ENCODE assay signal across 30 mouse cellular contexts in genomic region chr11:102101219-102101618, GRCm38 (mm10). TPM values are rescaled to one million over a fixed set of nuclear protein-coding genes. Genes with fewer than 3 reads are reported as not detected.
DNase-seq lines count a peak whose midpoint lies in the region; ATAC-seq and TF ChIP-seq lines count a peak whose summit lies in the region.
"Had no signal": no experiment of that assay in that cellular context is flagged by ENCODE, and none has a peak within 500 bp of the region (broad histone marks: within the 10 kb centered on the region; RNA-seq: fewer than 3 reads in every experiment).

Ppy (minus strand) TSS chr11:102101319.

- no peak for TF ChIP-seq RAD21 in CH12.LX (IDR thresholded peaks at IDR 0.05; ENCODE audit: low read depth, low read length)

- no peak for TF ChIP-seq CTCF in lung, embryonic 14.5 days (IDR thresholded peaks at IDR 0.05; ENCODE audit: low read depth)
- no peak for TF ChIP-seq CTCF in CH12.LX (conservative IDR thresholded peaks at IDR 0.05 in 1 of 2, IDR thresholded peaks at IDR 0.05 in 1 of 2; ENCODE audit: low read depth in 2 of 2, low read length in 2 of 2)

- WGBS in heart, embryonic 14.5 days, result 84% methylated on average over 4 of the region's 4 CpGs
- 79% methylated on average over 4 of the region's 4 CpGs for WGBS in heart, embryonic 11.5 days (ENCODE audit: insufficient replicate concordance)
- 75% methylated on average over 4 of the region's 4 CpGs for WGBS in lung, embryonic 14.5 days

- no peaks in the 10 kb centered on the region for H3K36me3 ChIP-seq in heart, embryonic 14.5 days (ENCODE audit: control insufficient read depth, insufficient read depth, low read length)
- no peaks in the 10 kb centered on the region for H3K36me3 ChIP-seq in heart, embryonic 11.5 days (ENCODE audit: control insufficient read depth, insufficient read depth, low read length)
- no peaks in the 10 kb centered on the region for H3K36me3 ChIP-seq in lung, embryonic 14.5 days (ENCODE audit: insufficient read depth)
- H3K36me3 ChIP-seq in CH12.LX (replicated peaks in 1 of 2; ENCODE audit: control insufficient read depth in 1 of 2, insufficient read depth in 1 of 2, low read length in 1 of 2), result no peaks in the 10 kb centered on the region
- H3K36me3 ChIP-seq: lung, embryonic 15.5 days; midbrain, embryonic 15.5 days had no signal

- no peak within 1 kb of the TSS for H3K4me3 ChIP-seq in heart, embryonic 14.5 days (ENCODE audit: control insufficient read depth in 1 of 2, insufficient read depth in 1 of 2, low read depth in 1 of 2, low read length in 2 of 2)
- H3K4me3 ChIP-seq in heart, embryonic 11.5 days (ENCODE audit: low read depth, low read length), result no peak within 1 kb of the TSS
- no peak within 1 kb of the TSS for H3K4me3 ChIP-seq in lung, embryonic 14.5 days (ENCODE audit: low read depth, low read length)
- H3K4me3 ChIP-seq in CH12.LX (replicated peaks in 1 of 3; ENCODE audit: low read depth in 2 of 3, low read length in 2 of 3, poor library complexity in 1 of 3), result no peak within 1 kb of the TSS
- H3K4me3 ChIP-seq: forebrain, embryonic 13.5 days; lung, embryonic 15.5 days; midbrain, embryonic 15.5 days; myocyte had no signal

- ATAC-seq in heart, embryonic 14.5 days (ENCODE audit: insufficient number of reproducible peaks, insufficient read depth, low FRiP score, low read depth), result no peak
- no peak for ATAC-seq in heart, embryonic 11.5 days (replicated peaks; ENCODE audit: insufficient number of reproducible peaks, low FRiP score, low TSS enrichment)
- ATAC-seq in lung, embryonic 14.5 days (ENCODE audit: insufficient read depth), result no peak
- ATAC-seq: activated CD4-positive, CD25-positive, alpha-beta regulatory T cell, adult 4 months; forebrain, embryonic 13.5 days; hindbrain, postnatal 0 days; intestine, embryonic 16.5 days; midbrain, embryonic 15.5 days had no signal

- no peak for TF ChIP-seq EP300 in CH12.LX (IDR thresholded peaks at IDR 0.05; ENCODE audit: low read length)

- H3K27ac ChIP-seq in heart, embryonic 14.5 days (replicated peaks in 1 of 2; ENCODE audit: control insufficient read depth in 1 of 2, insufficient read depth in 1 of 2, low read depth in 2 of 2, low read length in 2 of 2), result no peak within 1 kb of the TSS
- no peak within 1 kb of the TSS for H3K27ac ChIP-seq in heart, embryonic 11.5 days (ENCODE audit: low read depth, low read length)
- H3K27ac ChIP-seq in lung, embryonic 14.5 days (ENCODE audit: low read depth), result no peak within 1 kb of the TSS
- H3K27ac ChIP-seq in CH12.LX (ENCODE audit: insufficient read depth, low read depth), result no peak within 1 kb of the TSS
- H3K27ac ChIP-seq: forebrain, embryonic 13.5 days; hindbrain, postnatal 0 days; lung, embryonic 15.5 days; midbrain, embryonic 15.5 days had no signal

- no peaks in the 10 kb centered on the region for H3K9me3 ChIP-seq in heart, embryonic 14.5 days (ENCODE audit: control insufficient read depth, low read length)
- no peaks in the 10 kb centered on the region for H3K9me3 ChIP-seq in heart, embryonic 11.5 days (replicated peaks; ENCODE audit: control insufficient read depth, low read length)
- H3K9me3 ChIP-seq in lung, embryonic 14.5 days (ENCODE audit: low read depth, low read length), result no peaks in the 10 kb centered on the region
- H3K9me3 ChIP-seq in CH12.LX (replicated peaks; ENCODE audit: low read length), result no peaks in the 10 kb centered on the region
- H3K9me3 ChIP-seq: forebrain, embryonic 13.5 days; lung, embryonic 15.5 days; midbrain, embryonic 15.5 days had no signal

- H3K4me2 ChIP-seq in heart, embryonic 14.5 days (ENCODE audit: low read length), result peak within 1 kb of the TSS; percentile 42; the same call in 1 of the 2 replicates
- no peak within 1 kb of the TSS for H3K4me2 ChIP-seq in heart, embryonic 11.5 days
- 0 out of 2 replicates have a peak within 1 kb of the TSS, but pooled peaks have one; percentile 15 for H3K4me2 ChIP-seq in lung, embryonic 14.5 days
- 0 out of 2 replicates have a peak within 1 kb of the TSS, but pooled peaks have one; percentile 30 for H3K4me2 ChIP-seq in CH12.LX (ENCODE audit: insufficient read depth, low read depth, poor library complexity, severe bottlenecking)
- H3K4me2 ChIP-seq: forebrain, embryonic 13.5 days; lung, embryonic 15.5 days; midbrain, embryonic 15.5 days had no signal

- H3K4me1 ChIP-seq in heart, embryonic 14.5 days (ENCODE audit: control insufficient read depth in 2 of 2, insufficient read depth in 2 of 2, low read length in 2 of 2), result peaks cover 13 to 18% of the 10 kb centered on the region in 2 experiments
- peaks cover 7% of the 10 kb centered on the region for H3K4me1 ChIP-seq in heart, embryonic 11.5 days (ENCODE audit: control insufficient read depth, insufficient read depth, low read length)
- peaks cover 6% of the 10 kb centered on the region; the same call in 1 of the 2 replicates for H3K4me1 ChIP-seq in lung, embryonic 14.5 days (ENCODE audit: insufficient read depth)
- H3K4me1 ChIP-seq in CH12.LX (ENCODE audit: control insufficient read depth in 1 of 2, insufficient read depth in 2 of 2), result peaks cover 14 to 28% of the 10 kb centered on the region in 2 experiments

- in situ Hi-C loops in CH12.LX (cut with MboI; ENCODE audit: low pct_ligation_motif_present, low pct_unique_long_range_greater_than_20kb, low sequenced_read_pairs), result loop anchor here (5.0 kb wide), 1 partner anchor 36 kb away; no protein-coding TSS in a partner anchor

- no peaks in the 10 kb centered on the region for H3K79me2 ChIP-seq in CH12.LX (replicated peaks; ENCODE audit: control insufficient read depth, extremely low read depth, insufficient read depth, poor library complexity, severe bottlenecking)

- no peak for DNase-seq in lung, embryonic 14.5 days
- DNase-seq in lung, postnatal 10 days, result no peak
- DNase-seq in CH12.LX (ENCODE audit: extremely low read depth), result no peak
- DNase-seq in gonadal fat pad, adult 2 months (ENCODE audit: low read depth), result no peak
- DNase-seq in embryo, embryonic 11 days, result no peak
- DNase-seq: adrenal gland, adult 8-10 months; B cell, adult 2 months; cerebellum, adult 11-12 months; cerebellum, postnatal 10 days; layer of hippocampus, adult 9-11 months had no signal

- TF ChIP-seq POLR2A in CH12.LX (IDR thresholded peaks at IDR 0.05; ENCODE audit: low read depth, low read length), result no peak

- peak within 1 kb of the TSS; percentile 54; the same call in 1 of the 2 replicates for H3K9ac ChIP-seq in heart, embryonic 14.5 days (ENCODE audit: low read length)
- no peak within 1 kb of the TSS for H3K9ac ChIP-seq in heart, embryonic 11.5 days (ENCODE audit: low read depth, low read length)
- H3K9ac ChIP-seq in lung, embryonic 14.5 days, result peak within 1 kb of the TSS; percentile 8; the same call in 1 of the 2 replicates
- no peak within 1 kb of the TSS for H3K9ac ChIP-seq in CH12.LX (ENCODE audit: insufficient read depth, low read depth)
- H3K9ac ChIP-seq: forebrain, embryonic 13.5 days; lung, embryonic 15.5 days; midbrain, embryonic 15.5 days had no signal

- H3K27me3 ChIP-seq in heart, embryonic 14.5 days (ENCODE audit: control insufficient read depth, insufficient read depth, low read length), result peaks cover 45% of the 10 kb centered on the region
- H3K27me3 ChIP-seq in heart, embryonic 11.5 days (ENCODE audit: control insufficient read depth, insufficient read depth, low read length), result peaks cover 32% of the 10 kb centered on the region
- H3K27me3 ChIP-seq in lung, embryonic 14.5 days (ENCODE audit: insufficient read depth, low read length), result peaks cover 28% of the 10 kb centered on the region
- peaks cover 93% of the 10 kb centered on the region for H3K27me3 ChIP-seq in CH12.LX (replicated peaks)

- dilution Hi-C loops in CH12.LX (cut with MboI; ENCODE audit: extremely low pct_ligation_motif_present, extremely low pct_unique_long_range_greater_than_20kb, low sequenced_read_pairs), result no loop called here

TF ChIP-seq in CH12.LX, 34 proteins besides CTCF, POLR2A, EP300 and RAD21:
- TF ChIP-seq GABPA (IDR thresholded peaks at IDR 0.05; ENCODE audit: insufficient replicate concordance, low read depth, low read length), result no peak
- no peak for TF ChIP-seq SIN3A (IDR thresholded peaks at IDR 0.05; ENCODE audit: low read length)
- TF ChIP-seq NELFE (IDR thresholded peaks at IDR 0.05; ENCODE audit: low read depth, low read length), result no peak
- TF ChIP-seq MAX (IDR thresholded peaks at IDR 0.05; ENCODE audit: low read length), result no peak
- no peak for TF ChIP-seq POLR2AphosphoS2 (IDR thresholded peaks at IDR 0.05; ENCODE audit: low read depth, low read length)
- TF ChIP-seq MAZ (IDR thresholded peaks at IDR 0.05; ENCODE audit: low read depth, low read length), result no peak
- TF ChIP-seq ZMIZ1 (IDR thresholded peaks at IDR 0.05; ENCODE audit: low read depth, low read length), result no peak
- no peak for TF ChIP-seq SMC3 (IDR thresholded peaks at IDR 0.05; ENCODE audit: low read depth, low read length)

RNA-seq across cellular contexts. Expression of gene Ppy, which starts in this region (rescaled TPM):
- polyA plus RNA-seq in heart, embryonic 14.5 days (2014; fragmentation: Nextera tagmentation; extraction: Ambion mirVana), result not detected in 2 replicates
- not detected in 2 replicates for polyA plus RNA-seq in heart, embryonic 11.5 days (2014; fragmentation: Nextera tagmentation; extraction: Ambion mirVana)
- not detected in 2 replicates for polyA plus RNA-seq in lung, embryonic 14.5 days (2014; fragmentation: Nextera tagmentation; extraction: Ambion mirVana)
- total RNA-seq in CH12.LX (2012; rRNA removed) (not detected in 2 replicates), CH12.LX (2014; rRNA removed) (not detected in 2 replicates)
- not detected in 2 replicates for polyA plus RNA-seq in CH12.LX (2012; ENCODE audit: insufficient read length, low read depth)
- 79.7 and 91.5 TPM in 2 replicates for polyA plus RNA-seq in gonadal fat pad, adult 2 months (2012; rRNA removed)
- total RNA-seq: adrenal gland, adult 8-10 months; gastrocnemius, adult 18-20 months; gastrocnemius, postnatal 4 days; hematopoietic stem cell, adult 5-6 weeks; hindbrain, postnatal 0 days; left cerebral cortex, adult 18-20 months; left cerebral cortex, postnatal 25 days; liver, adult 2 months; megakaryocyte-erythroid progenitor cell, adult 5-6 weeks had no signal
- polyA plus RNA-seq: activated CD4-positive, CD25-positive, alpha-beta regulatory T cell, adult 4 months; embryonic facial prominence, embryonic 14.5 days; forebrain, embryonic 13.5 days; heart, embryonic 16.5 days; hindbrain, postnatal 0 days; kidney, embryonic 16.5 days; liver, adult 2 months; lung, embryonic 15.5 days; midbrain, embryonic 15.5 days; myocyte; small intestine, adult 2 months had no signal

Comparison
In these comparisons a context has a peak if more than half of its experiments do, and no peak if none do; other contexts are left out.
1. RNA of gene Ppy (polyA plus RNA-seq): 79.7 to 91.5 TPM in gonadal fat pad, adult 2 months; not detected in heart, embryonic 14.5 days, not detected in heart, embryonic 11.5 days, not detected in lung, embryonic 14.5 days and not detected in CH12.LX; every median in the first group is over 10 times any median in the second.
2. H3K9ac ChIP-seq: peak in heart, embryonic 14.5 days (single experiment) and lung, embryonic 14.5 days (single experiment); none in heart, embryonic 11.5 days (single experiment) and CH12.LX (single experiment).